Mouse (Mus musculus) frontal cortex, adult 2 months (tissue): Measurements from ENCODE around the gene Epb41l2. TPM values are rescaled to one million over a fixed set of nuclear protein-coding genes. Genes with fewer than 3 reads are reported as not detected.

Source experiments
- DNase-seq, 2 experiments: peaks; one replicate each; pipeline ENCODE4 v3.0.0; 2022; ENCODE audit warnings: low spot score in 1 of 2; ENCODE audit errors: extremely low spot score in 1 of 2
- polyA plus RNA-seq: library from polyadenylated mRNA; depleted of rRNA; stranded (reverse); fragments of >200 nt; gene quantifications from 2 replicates; pipeline ENCODE4 v1.2.3, GENCODE M21; 2012; rRNA removed

Epb41l2 gene
- polyA plus RNA-seq, 1 experiment = 108 TPM

DNA sequence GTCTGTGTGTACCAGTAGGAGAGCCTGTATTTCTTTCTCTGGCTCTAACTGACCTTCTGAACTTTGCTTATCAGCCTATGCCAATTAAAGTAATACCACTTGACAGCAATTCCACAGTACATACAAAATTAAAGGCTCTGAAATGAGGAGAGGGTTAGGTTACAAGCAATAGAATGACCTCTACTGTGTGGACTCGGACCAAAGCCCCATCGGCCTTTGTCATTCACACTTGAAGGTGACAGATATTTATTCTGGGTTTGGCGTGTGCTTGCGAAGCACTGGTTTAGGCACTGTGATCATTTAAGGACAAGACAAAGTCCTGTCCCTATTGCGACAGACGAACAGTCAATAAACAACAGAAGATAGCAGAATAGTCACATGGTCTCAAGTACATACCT, 180.2 kb downstream of the Epb41l2 start:
- DNase-seq = no peak

DNA sequence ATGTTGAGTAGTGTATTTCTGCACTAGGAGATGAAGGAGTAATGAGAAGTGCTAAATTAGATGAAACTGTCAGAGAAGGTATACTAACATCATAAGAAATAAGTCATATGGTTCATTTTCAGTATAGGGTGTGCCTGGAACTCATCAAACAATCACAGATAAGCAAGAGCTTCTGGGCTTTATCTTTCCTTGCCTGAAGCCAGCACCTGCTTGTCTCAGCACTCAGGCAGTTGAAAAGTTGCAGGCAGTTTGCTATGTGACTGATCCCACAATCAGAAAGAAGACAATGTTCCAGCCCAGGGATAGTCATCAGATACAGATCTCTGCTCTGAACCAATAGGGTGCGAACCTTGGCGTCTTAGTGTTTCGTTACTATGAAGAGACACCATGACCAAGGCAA, 181.5 kb downstream of the Epb41l2 start:
- DNase-seq = no peak

- peak; percentile 25 to 51 for DNase-seq
Measured at GRCm38 (mm10) chr10:25552936-25553335, 193.3 kb downstream of the Epb41l2 start.

GRCm38 (mm10) chr10:25571319-25572240, 212.0 kb downstream of the Epb41l2 start:
- DNase-seq = no peak

Other genes starting within 250 kb of the Epb41l2 start
- 49.6 and 50.9 TPM in 2 replicates for gene Akap7, start 51.9 kb upstream of the Epb41l2 start, polyA plus RNA-seq
- not detected in 2 replicates for gene Smlr1, start 176.5 kb downstream of the Epb41l2 start, polyA plus RNA-seq